Mouse (Mus musculus) heart, adult 2 months (tissue): ENCODE measurements around the gene C2cd5.

Experiments
- EP300 ChIP-seq: fragments of 200-500 bp; IDR thresholded peaks from 2 replicates; pipeline ENCODE4 v1.6.1; 2011; ENCODE audit warnings: low read depth, low read length, control low read depth; ENCODE audit not compliant: insufficient read depth
- POLR2A ChIP-seq: fragments of 200-500 bp; IDR thresholded peaks from 2 replicates; pipeline ENCODE4 v1.6.1; 2011; ENCODE audit warnings: mild to moderate bottlenecking, low read depth, low read length, control low read depth; ENCODE audit not compliant: insufficient read depth

DNA sequence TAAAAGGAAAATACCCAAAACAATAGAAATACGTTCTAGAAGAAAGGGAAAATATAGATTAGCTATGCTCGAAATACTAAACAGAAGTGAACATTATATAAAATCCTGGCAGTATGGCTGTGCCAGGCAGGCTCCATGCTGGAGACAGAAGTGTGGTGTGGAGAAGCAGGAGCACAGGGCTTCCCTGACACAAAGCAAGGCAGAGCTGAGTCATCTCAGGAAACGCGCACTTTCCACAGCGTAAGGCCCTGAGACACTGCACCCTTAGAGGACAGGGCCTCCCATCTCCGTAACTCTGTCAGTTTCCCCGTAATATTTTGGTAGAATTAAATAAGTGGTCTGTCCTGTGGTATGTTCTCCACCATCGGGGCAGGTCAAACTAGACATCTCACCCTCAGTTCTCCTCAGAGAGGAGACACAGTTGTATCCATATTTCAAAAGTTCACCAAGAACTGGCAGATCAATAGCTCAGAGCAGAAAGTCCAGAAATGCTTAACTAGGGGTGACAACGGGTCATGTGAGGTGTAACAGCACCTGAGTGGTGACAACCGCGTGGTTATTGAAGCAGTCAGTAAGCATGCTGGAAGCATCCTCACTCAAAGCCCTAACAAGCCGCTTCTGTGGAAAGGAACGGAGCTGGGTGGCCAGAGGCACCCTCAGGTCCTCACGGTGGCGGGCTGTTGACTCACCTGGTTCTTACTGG lies 87.3 kb downstream of the C2cd5 start:
- no peak for TF ChIP-seq POLR2A
- TF ChIP-seq EP300, result no peak
